ENCODE assay signal across 16 mouse cellular contexts in genomic region chr3:35242871-35243529, GRCm38 (mm10).
DNase-seq lines count a peak whose midpoint lies in the region; ATAC-seq and TF ChIP-seq lines count a peak whose summit lies in the region.
"Had no signal": no experiment of that assay in that cellular context is flagged by ENCODE, and none has a peak within 500 bp of the region (broad histone marks: within the 10 kb centered on the region; RNA-seq: fewer than 3 reads in every experiment).

No protein-coding gene starts in this region.

- H3K4me3 ChIP-seq in hindbrain, embryonic 13.5 days: no peak overlapping the region
- H3K4me3 ChIP-seq in hindbrain, embryonic 11.5 days (ENCODE audit: low read depth, low read length): no peak overlapping the region
- no peak overlapping the region for H3K4me3 ChIP-seq in CH12.LX (replicated peaks in 1 of 3; ENCODE audit: low read depth in 2 of 3, low read length in 2 of 3, poor library complexity in 1 of 3)
- H3K4me3 ChIP-seq in embryonic facial prominence, embryonic 10.5 days: no peak overlapping the region
- no peak overlapping the region for H3K4me3 ChIP-seq in hindbrain, embryonic 14.5 days (replicated peaks; ENCODE audit: low read length)
- H3K4me3 ChIP-seq: limb, embryonic 10.5 days; liver, embryonic 13.5 days had no signal

- ATAC-seq in hindbrain, embryonic 13.5 days (ENCODE audit: low FRiP score): 0 out of 2 replicates have a peak, but pooled peaks have one; percentile 52
- no peak for ATAC-seq in hindbrain, embryonic 11.5 days (ENCODE audit: low FRiP score)
- no peak for ATAC-seq in hindbrain, embryonic 14.5 days (ENCODE audit: low FRiP score)
- ATAC-seq in erythroid progenitor cell, adult 5-6 weeks (replicated peaks; ENCODE audit: low FRiP score, poor library complexity, severe bottlenecking): no peak
- ATAC-seq: activated CD4-positive, CD25-positive, alpha-beta regulatory T cell, adult 4 months; intestine, embryonic 16.5 days had no signal

- H3K36me3 ChIP-seq in hindbrain, embryonic 13.5 days: no peaks in the 10 kb centered on the region
- no peaks in the 10 kb centered on the region for H3K36me3 ChIP-seq in hindbrain, embryonic 11.5 days (ENCODE audit: control insufficient read depth, insufficient read depth, low read length)
- H3K36me3 ChIP-seq in CH12.LX (replicated peaks in 1 of 2; ENCODE audit: control insufficient read depth in 1 of 2, insufficient read depth in 1 of 2, low read length in 1 of 2): no peaks in the 10 kb centered on the region
- H3K36me3 ChIP-seq in embryonic facial prominence, embryonic 10.5 days (replicated peaks): no peaks in the 10 kb centered on the region
- no peaks in the 10 kb centered on the region for H3K36me3 ChIP-seq in hindbrain, embryonic 14.5 days (replicated peaks; ENCODE audit: control insufficient read depth, insufficient read depth)
- H3K36me3 ChIP-seq: limb, embryonic 10.5 days; liver, embryonic 13.5 days had no signal

- dilution Hi-C loops in CH12.LX (cut with MboI; ENCODE audit: extremely low pct_ligation_motif_present, extremely low pct_unique_long_range_greater_than_20kb, low sequenced_read_pairs): no loop called here

- peaks cover 28% of the 10 kb centered on the region for H3K4me1 ChIP-seq in hindbrain, embryonic 13.5 days (replicated peaks)
- peaks cover 10% of the 10 kb centered on the region; the same call in 1 of the 2 replicates for H3K4me1 ChIP-seq in hindbrain, embryonic 11.5 days (replicated peaks; ENCODE audit: control insufficient read depth, insufficient read depth, low read length)
- 0 out of 4 replicates have a peak, but pooled peaks cover 0 to 2% of the 10 kb centered on the region in 2 experiments for H3K4me1 ChIP-seq in CH12.LX (ENCODE audit: control insufficient read depth in 1 of 2, insufficient read depth in 2 of 2)
- peaks cover 30% of the 10 kb centered on the region for H3K4me1 ChIP-seq in embryonic facial prominence, embryonic 10.5 days
- peaks cover 10% of the 10 kb centered on the region; the same call in 1 of the 2 replicates for H3K4me1 ChIP-seq in hindbrain, embryonic 14.5 days (replicated peaks; ENCODE audit: control insufficient read depth, insufficient read depth, low read length)
- H3K4me1 ChIP-seq: limb, embryonic 10.5 days; liver, embryonic 13.5 days had no signal

- H3K9me3 ChIP-seq in hindbrain, embryonic 13.5 days: no peaks in the 10 kb centered on the region
- no peaks in the 10 kb centered on the region for H3K9me3 ChIP-seq in hindbrain, embryonic 11.5 days (ENCODE audit: control insufficient read depth, low read length)
- no peaks in the 10 kb centered on the region for H3K9me3 ChIP-seq in CH12.LX (replicated peaks; ENCODE audit: low read length)
- H3K9me3 ChIP-seq in embryonic facial prominence, embryonic 10.5 days: no peaks in the 10 kb centered on the region
- H3K9me3 ChIP-seq in hindbrain, embryonic 14.5 days (ENCODE audit: control insufficient read depth, low read length): no peaks in the 10 kb centered on the region
- H3K9me3 ChIP-seq: limb, embryonic 10.5 days; liver, embryonic 13.5 days had no signal

- no peak for DNase-seq in hindbrain, embryonic 11.5 days (ENCODE audit: low spot score)
- no peak for DNase-seq in CH12.LX (ENCODE audit: extremely low read depth)
- no peak for DNase-seq in embryonic facial prominence, embryonic 10.5 days (ENCODE audit: low spot score)
- no peak for DNase-seq in hindbrain, embryonic 14.5 days (ENCODE audit: low spot score)
- DNase-seq in gastrocnemius, postnatal 25 days: no peak
- DNase-seq: cerebellum, postnatal 36 days; heart, adult 18-20 months; heart, postnatal 14 days; kidney, postnatal 14 days; liver, embryonic 13.5 days had no signal

- TF ChIP-seq POLR2A in CH12.LX (IDR thresholded peaks at IDR 0.05; ENCODE audit: low read depth, low read length): no peak

- no peak for TF ChIP-seq RAD21 in CH12.LX (IDR thresholded peaks at IDR 0.05; ENCODE audit: low read depth, low read length)

- H3K4me2 ChIP-seq in hindbrain, embryonic 13.5 days: no peak overlapping the region
- no peak overlapping the region for H3K4me2 ChIP-seq in hindbrain, embryonic 11.5 days (replicated peaks; ENCODE audit: low read depth, low read length)
- no peak overlapping the region for H3K4me2 ChIP-seq in CH12.LX (ENCODE audit: insufficient read depth, low read depth, poor library complexity, severe bottlenecking)
- H3K4me2 ChIP-seq in hindbrain, embryonic 14.5 days (replicated peaks): no peak overlapping the region
- H3K4me2 ChIP-seq: liver, embryonic 13.5 days had no signal

- no peak for TF ChIP-seq EP300 in CH12.LX (IDR thresholded peaks at IDR 0.05; ENCODE audit: low read length)

- H3K27me3 ChIP-seq in hindbrain, embryonic 13.5 days: no peaks in the 10 kb centered on the region
- no peaks in the 10 kb centered on the region for H3K27me3 ChIP-seq in hindbrain, embryonic 11.5 days (ENCODE audit: control insufficient read depth, insufficient read depth, low read length)
- H3K27me3 ChIP-seq in CH12.LX (replicated peaks): no peaks in the 10 kb centered on the region
- H3K27me3 ChIP-seq in embryonic facial prominence, embryonic 10.5 days (replicated peaks; ENCODE audit: low read depth, poor library complexity, severe bottlenecking): no peaks in the 10 kb centered on the region
- no peaks in the 10 kb centered on the region for H3K27me3 ChIP-seq in hindbrain, embryonic 14.5 days (ENCODE audit: control insufficient read depth, insufficient read depth, low read length)
- H3K27me3 ChIP-seq: liver, embryonic 13.5 days had no signal

- H3K27ac ChIP-seq in hindbrain, embryonic 13.5 days: peak overlapping the region; percentile 44; the same call in 1 of the 2 replicates
- no peak overlapping the region for H3K27ac ChIP-seq in hindbrain, embryonic 11.5 days (ENCODE audit: low read depth, low read length)
- no peak overlapping the region for H3K27ac ChIP-seq in CH12.LX (ENCODE audit: insufficient read depth, low read depth)
- peak overlapping the region; percentile 57; the same call in 1 of the 2 replicates for H3K27ac ChIP-seq in embryonic facial prominence, embryonic 10.5 days (replicated peaks)
- 0 out of 2 replicates have a peak overlapping the region, but pooled peaks have one; percentile 3 for H3K27ac ChIP-seq in hindbrain, embryonic 14.5 days
- H3K27ac ChIP-seq: limb, embryonic 10.5 days; liver, embryonic 13.5 days; macrophage had no signal

- H3K79me2 ChIP-seq in CH12.LX (replicated peaks; ENCODE audit: control insufficient read depth, extremely low read depth, insufficient read depth, poor library complexity, severe bottlenecking): no peaks in the 10 kb centered on the region

- 58% methylated on average over 10 of the region's 10 CpGs for WGBS in hindbrain, embryonic 13.5 days
- WGBS in hindbrain, embryonic 11.5 days: 55% methylated on average over 10 of the region's 10 CpGs
- WGBS in embryonic facial prominence, embryonic 10.5 days: 70% methylated on average over 10 of the region's 10 CpGs
- WGBS in hindbrain, embryonic 14.5 days: 60% methylated on average over 10 of the region's 10 CpGs

- no peak for TF ChIP-seq CTCF in CH12.LX (conservative IDR thresholded peaks at IDR 0.05 in 1 of 2, IDR thresholded peaks at IDR 0.05 in 1 of 2; ENCODE audit: low read depth in 2 of 2, low read length in 2 of 2)

- in situ Hi-C loops in CH12.LX (cut with MboI; ENCODE audit: low pct_ligation_motif_present, low pct_unique_long_range_greater_than_20kb, low sequenced_read_pairs): no loop called here

- no peak overlapping the region for H3K9ac ChIP-seq in hindbrain, embryonic 13.5 days
- H3K9ac ChIP-seq in hindbrain, embryonic 11.5 days (ENCODE audit: low read depth, low read length): no peak overlapping the region
- H3K9ac ChIP-seq in CH12.LX (ENCODE audit: insufficient read depth, low read depth): no peak overlapping the region
- no peak overlapping the region for H3K9ac ChIP-seq in hindbrain, embryonic 14.5 days
- H3K9ac ChIP-seq: liver, embryonic 13.5 days had no signal

TF ChIP-seq in CH12.LX, 34 proteins besides CTCF, POLR2A, EP300 and RAD21:
- TF ChIP-seq ZNF384 (IDR thresholded peaks at IDR 0.05; ENCODE audit: low read depth, low read length): no peak
- TF ChIP-seq MAFK (IDR thresholded peaks at IDR 0.05; ENCODE audit: insufficient replicate concordance, low read length): peak; percentile 64; the same call in 1 of the 2 replicates
TF ChIP-seq in CH12.LX: peak in this region for 1.

Comparison
In these comparisons a context has a peak if more than half of its experiments do, and no peak if none do; other contexts are left out.
1. H3K27ac ChIP-seq: peak in hindbrain, embryonic 13.5 days (single experiment), embryonic facial prominence, embryonic 10.5 days (single experiment) and hindbrain, embryonic 14.5 days (single experiment); none in hindbrain, embryonic 11.5 days (single experiment) and CH12.LX (single experiment).